Mouse (Mus musculus) hindbrain, postnatal 0 days (tissue): ENCODE results near the gene Dll1. TPM values are rescaled to one million over a fixed set of nuclear protein-coding genes. Genes with fewer than 3 reads are reported as not detected.
A peak's percentile ranks its signal among the peaks of the same experiment; 100 is the strongest.

Source experiments
- ATAC-seq: fragments of 200-750 bp; cut with Nextera tagmentation; 2 replicates; pipeline ENCODE4 v1.8.0; 2017; ENCODE audit warnings: mild to moderate bottlenecking, moderate TSS enrichment, moderate library complexity
- DNase-seq: peaks from one replicate; pipeline ENCODE4 v3.0.0-alpha.2; 2015; ENCODE audit warnings: low spot score
- H3K27ac ChIP-seq: fragments of 300-500 bp; sonication (generic); 2 replicates; pipeline ENCODE4 v1.5.1; 2014; ENCODE audit warnings: mild to moderate bottlenecking
- H3K27me3 ChIP-seq: fragments of 300-500 bp; sonication (generic); 2 replicates; pipeline ENCODE4 v1.6.1; 2014; ENCODE audit warnings: low read length, mixed read lengths; ENCODE audit not compliant: insufficient read depth
- H3K36me3 ChIP-seq: fragments of 300-500 bp; sonication (generic); 2 replicates; pipeline ENCODE4 v1.6.1; 2014; ENCODE audit warnings: low read length, mixed read lengths; ENCODE audit not compliant: insufficient read depth
- H3K4me1 ChIP-seq: fragments of 300-500 bp; sonication (generic); 2 replicates; pipeline ENCODE4 v1.6.1; 2014; ENCODE audit warnings: antibody characterized with exemption, low read length, mixed read lengths; ENCODE audit not compliant: insufficient read depth
- H3K4me2 ChIP-seq: fragments of 300-500 bp; sonication (generic); 2 replicates; pipeline ENCODE4 v1.6.1; 2014; ENCODE audit warnings: low read depth, mild to moderate bottlenecking, low read length, moderate library complexity, mixed read lengths
- H3K4me3 ChIP-seq: fragments of 300-500 bp; sonication (generic); 2 replicates; pipeline ENCODE4 v1.5.1; 2014; ENCODE audit warnings: low read length
- H3K9ac ChIP-seq: fragments of 300-500 bp; sonication (generic); replicated peaks from 2 replicates; pipeline ENCODE4 v1.6.1; 2014; ENCODE audit warnings: mild to moderate bottlenecking, low read length, moderate library complexity, mixed read lengths
- H3K9me3 ChIP-seq: fragments of 300-500 bp; sonication (generic); 2 replicates; pipeline ENCODE4 v1.6.1; 2016; ENCODE audit warnings: low read length, mixed read lengths
- CTCF ChIP-seq: IDR thresholded peaks from 2 replicates; pipeline ENCODE4 v1.5.1; 2016; ENCODE audit warnings: antibody characterized with exemption, control low read depth, low read depth
- WGBS: fragments of 180-500 bp; shearing (Covaris S2); extraction: QIAGEN DNeasy Blood & Tissue Kit; methylation state at CpG from one replicate; pipeline ENCODE4 v1.1.7; 2014; 5-methylcytosine and 5-hydroxymethylcytosine counted together
- polyA plus RNA-seq: library from polyadenylated mRNA; unstranded; fragments of >200 nt; fragmentation: Nextera tagmentation; extraction: Ambion mirVana; gene quantifications from 2 replicates; pipeline ENCODE4 v1.2.1, GENCODE M21; 2015
- total RNA-seq: library from RNA; depleted of rRNA; stranded (reverse); fragments of >200 nt; gene quantifications from 2 replicates; pipeline ENCODE4 v1.2.3, GENCODE M21; 2014

Dll1 gene
- total and polyA plus RNA-seq, 2 experiments from 2014 or later = 10.9 to 34.3 TPM

DNA sequence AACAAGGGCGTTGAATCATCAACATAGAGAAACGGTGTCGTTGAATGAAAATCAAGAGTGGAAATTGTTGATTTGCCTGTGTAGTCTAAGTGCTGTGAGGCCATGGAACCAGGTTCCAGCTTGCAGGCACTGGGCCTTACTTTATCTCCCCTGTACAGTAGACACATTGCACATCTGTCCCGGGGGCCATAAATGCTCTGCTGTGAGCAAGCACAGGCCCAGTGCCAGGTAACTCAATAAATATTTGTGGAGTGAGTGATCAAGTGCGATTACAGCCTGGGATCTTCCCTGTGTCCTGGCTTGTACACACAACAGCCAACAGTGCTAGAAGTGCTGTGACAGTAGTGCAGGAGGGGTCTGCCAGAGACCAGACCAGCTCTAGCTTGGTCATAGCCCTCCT lies 20.1 kb downstream of the Dll1 start:
- no peak for TF ChIP-seq CTCF
- DNase-seq (no peak), ATAC-seq (no peak)
- Histone ChIP-seq H3K27ac (no peak overlapping the region), H3K9ac (no peak overlapping the region), H3K4me3 (no peak overlapping the region), H3K4me2 (no peak overlapping the region), H3K4me1 (no peaks in the 10 kb centered on the region), H3K36me3 (no peaks in the 10 kb centered on the region), H3K27me3 (no peaks in the 10 kb centered on the region), H3K9me3 (no peaks in the 10 kb centered on the region)
- 91% methylated on average over 5 of the region's 5 CpGs for WGBS

DNA sequence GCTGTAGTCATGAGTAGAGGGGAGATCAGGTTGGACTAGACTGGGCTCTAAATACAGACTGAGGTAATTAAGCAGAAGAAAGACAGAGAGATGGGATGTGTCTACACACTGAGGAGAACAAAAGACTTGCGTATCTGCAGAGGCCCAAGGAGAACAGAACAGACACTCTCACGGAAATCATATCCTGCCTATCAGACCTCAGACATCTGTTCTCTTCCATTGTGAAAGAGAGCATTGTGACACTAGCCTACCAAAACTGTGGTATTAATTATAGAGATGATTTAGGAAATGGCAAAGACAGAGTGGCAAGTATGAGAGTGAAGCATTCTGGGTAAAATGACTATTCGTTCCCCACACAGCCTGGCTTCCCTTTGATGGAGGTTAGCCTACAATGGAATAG lies 21.6 kb downstream of the Dll1 start:
- Histone ChIP-seq H3K9me3 (no peaks in the 10 kb centered on the region), H3K27me3 (no peaks in the 10 kb centered on the region), H3K4me1 (no peaks in the 10 kb centered on the region), H3K9ac (no peak overlapping the region), H3K27ac (no peak overlapping the region), H3K36me3 (no peaks in the 10 kb centered on the region), H3K4me3 (no peak overlapping the region), H3K4me2 (no peak overlapping the region)
- TF ChIP-seq CTCF = no peak
- 91% methylated on average over 3 of the region's 3 CpGs for WGBS
- DNase-seq (no peak), ATAC-seq (no peak)

DNA sequence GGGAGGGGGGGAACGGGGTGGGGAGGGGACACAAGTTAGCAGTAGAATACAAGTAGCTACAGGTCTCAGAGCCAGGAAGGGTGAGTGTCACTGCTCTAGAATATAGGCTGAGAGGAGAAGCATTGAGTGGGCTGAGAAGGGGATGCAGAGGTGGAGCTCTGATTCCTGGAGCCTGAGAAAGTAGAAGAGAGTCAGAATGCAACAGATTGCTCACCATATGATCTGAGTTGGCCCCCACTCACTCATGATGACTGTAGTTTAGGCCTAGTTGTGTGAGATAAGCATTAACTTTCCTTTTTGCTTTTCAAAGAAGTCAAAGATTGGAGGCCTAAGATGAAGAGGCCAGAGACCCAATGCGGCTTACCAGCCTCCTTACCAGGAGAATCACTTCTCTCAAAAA lies 22.7 kb downstream of the Dll1 start:
- no peak for ATAC-seq
- WGBS = 93% methylated on average over 2 of the region's 2 CpGs
- H3K4me3 ChIP-seq = no peak overlapping the region
- no peak overlapping the region for H3K9ac ChIP-seq
- H3K27me3 ChIP-seq = no peaks in the 10 kb centered on the region
- H3K4me2 ChIP-seq = no peak overlapping the region
- H3K9me3 ChIP-seq = no peaks in the 10 kb centered on the region
- no peak for TF ChIP-seq CTCF
- H3K4me1 ChIP-seq = no peaks in the 10 kb centered on the region
- H3K36me3 ChIP-seq = no peaks in the 10 kb centered on the region
- no peak for DNase-seq
- H3K27ac ChIP-seq = no peak overlapping the region

DNA sequence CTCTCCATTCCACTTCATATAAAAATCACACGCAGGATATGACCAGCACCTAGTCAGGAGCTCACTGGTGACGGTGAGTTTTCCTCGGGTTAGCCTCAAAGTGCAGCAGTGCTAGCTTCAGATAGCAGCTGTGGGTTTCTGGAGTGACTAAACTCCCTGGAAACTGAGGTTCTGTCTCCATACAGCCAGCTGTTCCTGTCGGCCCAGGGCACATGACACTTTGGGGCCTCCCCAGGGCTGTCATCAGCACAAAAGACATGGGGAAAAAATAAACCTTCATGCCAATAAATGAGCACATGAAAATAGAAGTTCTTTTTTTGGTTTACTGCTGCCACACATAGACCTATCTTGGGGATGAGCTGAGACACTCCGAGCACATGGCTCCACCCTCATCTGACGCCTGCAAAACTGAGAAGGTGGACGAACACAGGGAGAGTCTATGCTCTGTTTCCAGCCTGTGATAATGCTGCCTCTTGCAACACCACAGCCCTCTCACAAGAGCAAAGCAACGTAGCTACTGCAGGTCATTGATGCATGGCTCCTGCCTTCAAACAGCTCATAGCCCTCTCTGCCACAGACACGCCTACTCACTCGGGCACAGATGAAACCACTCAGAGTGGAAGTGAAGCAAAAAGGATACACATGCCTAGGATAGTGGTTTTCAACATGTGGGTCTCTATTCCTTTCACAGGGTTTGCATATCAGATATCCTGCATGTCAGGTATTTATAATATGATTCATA lies 23.6 kb downstream of the Dll1 start:
- no peak overlapping the region for H3K27ac ChIP-seq
- H3K27me3 ChIP-seq = no peaks in the 10 kb centered on the region
- no peak overlapping the region for H3K4me3 ChIP-seq
- TF ChIP-seq CTCF = no peak
- ATAC-seq (no peak), DNase-seq (peak; percentile 7)
- no peak overlapping the region for H3K9ac ChIP-seq
- H3K9me3 ChIP-seq = no peaks in the 10 kb centered on the region
- no peak overlapping the region for H3K4me2 ChIP-seq
- H3K36me3 ChIP-seq = no peaks in the 10 kb centered on the region
- no peaks in the 10 kb centered on the region for H3K4me1 ChIP-seq
- 61% methylated on average over 10 of the region's 10 CpGs for WGBS

DNA sequence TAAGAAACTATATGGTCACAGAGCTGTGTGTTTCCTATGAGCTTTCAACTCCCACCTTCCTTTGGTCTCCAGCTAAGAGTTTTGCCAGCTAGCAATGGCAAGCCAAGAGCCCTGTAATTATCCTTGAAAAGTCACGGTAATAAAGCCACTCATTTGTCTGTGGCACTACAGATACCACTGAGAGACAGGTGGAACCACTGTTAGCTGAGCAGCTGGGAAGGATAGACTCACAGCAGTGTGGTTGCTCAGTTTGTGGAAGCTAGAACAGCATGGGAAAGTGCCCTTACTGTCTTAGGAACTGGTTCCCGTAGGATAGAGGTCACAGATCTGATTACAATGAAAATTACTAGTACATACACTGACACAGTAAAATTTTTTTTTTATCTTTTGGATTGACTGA lies 26.5 kb downstream of the Dll1 start:
- WGBS = 65% methylated on average over 2 of the region's 2 CpGs

DNA sequence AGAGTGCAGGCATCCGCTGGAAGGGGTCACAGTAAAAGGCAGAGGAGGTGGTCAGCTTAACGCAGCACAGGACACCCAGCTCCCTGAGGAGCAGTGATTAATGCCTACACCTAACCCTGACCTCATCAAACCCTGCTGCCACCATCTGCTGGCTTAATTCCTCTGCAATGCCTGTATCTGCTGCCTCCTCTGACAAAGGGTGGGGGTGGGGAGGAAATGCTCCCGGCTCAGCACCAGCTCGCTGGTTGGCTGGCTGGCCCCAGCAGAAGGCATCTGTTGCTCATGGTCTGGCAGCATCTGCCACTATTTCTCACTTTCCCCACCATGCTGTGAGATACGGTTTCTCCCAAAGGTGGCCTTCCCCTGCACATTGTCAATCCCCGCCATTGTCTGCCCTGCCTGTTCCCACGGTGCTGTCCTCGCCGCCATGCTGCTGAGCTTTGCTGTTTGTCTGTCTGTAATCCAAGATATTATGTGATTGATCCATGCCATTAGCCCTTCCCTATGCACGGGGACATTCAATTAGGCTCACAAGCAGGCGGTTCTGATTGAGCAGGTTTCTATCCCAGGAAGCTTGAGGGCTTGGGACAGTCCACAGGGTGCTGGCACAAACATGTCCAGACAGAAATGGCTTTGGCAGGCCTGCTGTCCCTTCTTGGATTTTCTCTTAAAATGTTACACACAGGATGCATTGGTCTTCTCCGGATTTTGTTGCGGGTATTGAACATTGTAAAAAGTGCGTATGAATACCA lies 33.4 kb downstream of the Dll1 start:
- Histone ChIP-seq H3K27me3 (no peaks in the 10 kb centered on the region), H3K9me3 (no peaks in the 10 kb centered on the region), H3K4me2 (peak overlapping the region; percentile 34; the same call in 1 of the 2 replicates), H3K36me3 (no peaks in the 10 kb centered on the region), H3K9ac (no peak overlapping the region), H3K27ac (peak overlapping the region; percentile 41; the same call in 1 of the 2 replicates), H3K4me1 (peaks cover 8% of the 10 kb centered on the region), H3K4me3 (no peak overlapping the region)
- 22% methylated on average over 14 of the region's 14 CpGs for WGBS
- peak; percentile 82 for DNase-seq
- no peak for TF ChIP-seq CTCF
- peak; percentile 91 for ATAC-seq

More for the DNA sequence above, 26.5 kb downstream of the Dll1 start:
- H3K4me2 ChIP-seq = no peak overlapping the region
- ATAC-seq = no peak
- no peaks in the 10 kb centered on the region for H3K36me3 ChIP-seq
- no peak for DNase-seq
- H3K27me3 ChIP-seq = no peaks in the 10 kb centered on the region
- H3K4me3 ChIP-seq = no peak overlapping the region
- H3K4me1 ChIP-seq = no peaks in the 10 kb centered on the region
- no peak overlapping the region for H3K27ac ChIP-seq
- TF ChIP-seq CTCF = no peak
- H3K9ac ChIP-seq = no peak overlapping the region
- H3K9me3 ChIP-seq = no peaks in the 10 kb centered on the region

DNA sequence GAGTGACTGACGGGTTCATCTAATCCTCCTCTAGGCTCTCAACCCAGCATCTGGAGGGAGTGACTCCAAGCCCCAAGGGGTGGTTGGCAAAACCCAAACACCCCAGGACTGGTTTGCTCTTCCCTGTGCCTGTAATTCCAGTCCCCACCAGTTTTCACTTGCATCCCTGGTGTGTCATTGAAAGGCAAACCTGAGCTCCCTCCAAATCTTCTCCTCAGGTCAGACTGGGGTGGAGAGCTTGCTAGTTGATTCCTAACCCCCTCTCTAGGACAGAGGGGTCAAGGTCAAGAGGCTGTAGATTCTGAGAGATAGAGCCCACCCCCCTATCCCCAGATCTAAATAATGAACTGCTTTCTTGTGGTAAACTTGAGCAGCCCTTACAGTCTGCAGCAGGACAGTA lies 38.8 kb downstream of the Dll1 start:
- no peak overlapping the region for H3K27ac ChIP-seq
- WGBS = 95% methylated on average over 1 of the region's 1 CpGs

More for the DNA sequence above, 38.8 kb downstream of the Dll1 start:
- DNase-seq (no peak), ATAC-seq (no peak)
- no peak for TF ChIP-seq CTCF
- Histone ChIP-seq H3K27me3 (no peaks in the 10 kb centered on the region), H3K9ac (no peak overlapping the region), H3K4me1 (peaks cover under 1% of the 10 kb centered on the region; the same call in 1 of the 2 replicates), H3K4me2 (no peak overlapping the region), H3K9me3 (no peaks in the 10 kb centered on the region), H3K36me3 (no peaks in the 10 kb centered on the region), H3K4me3 (no peak overlapping the region)
